Mouse (Mus musculus) brown adipose tissue, adult 24 weeks (tissue): ENCODE measurements around the gene Gtpbp10. TPM values are rescaled to one million over a fixed set of nuclear protein-coding genes. Genes with fewer than 3 reads are reported as not detected.

Experiments
- H3K27ac ChIP-seq: fragments of 200-500 bp; replicated peaks from 2 replicates; pipeline ENCODE4 v1.5.1; 2012; ENCODE audit warnings: low read depth, mild to moderate bottlenecking, low read length
- H3K4me1 ChIP-seq: fragments of 200-500 bp; 2 replicates; pipeline ENCODE4 v1.6.1; 2012; ENCODE audit warnings: low read length, mixed read lengths; ENCODE audit not compliant: control insufficient read depth, insufficient read depth, insufficient read length
- H3K4me3 ChIP-seq: fragments of 200-500 bp; 2 replicates; pipeline ENCODE4 v1.5.1; 2012; ENCODE audit warnings: low read depth, mild to moderate bottlenecking, low read length, moderate library complexity; ENCODE audit not compliant: insufficient read depth
- polyA plus RNA-seq: library from polyadenylated mRNA; stranded (reverse); fragments of >200 nt; gene quantifications from 2 replicates; pipeline ENCODE4 v1.2.4, GENCODE M21; 2012; ENCODE audit not compliant: missing spikeins, insufficient read depth, insufficient read length

Gtpbp10 gene
- polyA plus RNA-seq, 1 experiment, result 14.5 TPM

DNA sequence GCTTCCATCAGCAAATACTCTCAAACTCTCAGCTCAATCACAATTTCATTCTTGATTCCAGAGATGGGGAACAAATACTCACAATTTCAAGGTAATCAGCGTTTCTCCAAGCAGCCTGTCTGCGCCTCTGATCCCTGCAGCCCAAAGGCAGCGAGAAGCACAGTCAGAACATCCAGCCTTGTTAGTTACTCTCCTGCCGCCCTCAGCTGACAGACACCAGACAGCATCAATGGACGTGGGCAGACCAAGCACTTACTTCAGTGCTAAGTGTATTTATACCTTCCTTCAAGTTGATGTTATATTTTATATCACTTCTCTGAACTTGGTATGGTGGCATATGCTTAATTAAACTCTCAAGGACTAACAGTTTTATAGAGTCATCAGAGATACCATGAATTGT, 48.3 kb downstream of the Gtpbp10 start:
- Histone ChIP-seq H3K4me3 (no peak overlapping the region), H3K27ac (no peak overlapping the region), H3K4me1 (no peaks in the 10 kb centered on the region)

DNA sequence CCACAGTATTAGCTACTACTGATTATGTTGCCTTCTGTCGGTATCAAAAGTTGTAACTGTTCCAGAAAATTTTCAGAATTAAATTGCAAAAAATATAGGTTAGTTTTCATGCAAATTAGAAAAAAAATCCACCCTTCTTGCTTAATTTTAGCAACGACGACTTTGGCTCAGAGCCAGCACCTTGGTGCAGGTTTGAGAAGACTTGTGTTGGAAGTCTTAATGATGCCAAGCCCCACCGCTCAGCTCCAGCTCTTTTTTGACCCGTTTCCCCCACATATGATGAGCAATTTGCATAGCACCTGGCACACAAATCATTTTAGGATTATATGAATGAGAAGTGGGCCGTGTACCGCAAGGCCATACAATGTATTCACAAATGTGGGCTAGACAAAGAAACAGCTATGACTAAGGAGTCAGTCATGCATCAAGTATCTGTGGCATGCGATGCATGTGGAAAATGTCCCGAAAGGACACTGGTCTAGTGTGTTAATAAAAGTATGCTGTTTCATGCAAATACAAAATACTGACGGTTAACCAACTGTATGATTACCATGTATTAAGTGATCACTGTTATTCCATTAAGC, 48.9 kb downstream of the Gtpbp10 start:
- no peak overlapping the region for H3K4me3 ChIP-seq
- H3K4me1 ChIP-seq, result no peaks in the 10 kb centered on the region
- no peak overlapping the region for H3K27ac ChIP-seq

DNA sequence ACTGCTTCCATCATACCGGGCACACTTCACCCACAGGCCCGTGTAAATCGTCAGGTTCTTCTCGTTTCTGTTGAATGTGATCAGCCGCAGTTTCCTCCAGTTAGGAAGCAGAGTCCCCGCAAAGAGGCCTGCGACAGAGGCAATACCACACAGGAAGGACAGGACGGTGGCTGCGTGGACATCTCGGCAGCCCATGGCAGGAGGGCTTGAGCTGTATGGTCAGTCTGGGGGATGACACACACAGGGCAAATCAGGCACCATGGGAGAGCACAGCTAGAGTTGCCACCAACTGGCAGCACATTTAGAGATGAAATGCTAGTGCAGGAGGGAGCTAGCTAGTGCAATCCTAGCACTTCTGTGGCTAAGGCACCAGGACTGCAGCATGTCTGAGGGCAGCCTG, 51.1 kb downstream of the Gtpbp10 start:
- Histone ChIP-seq H3K4me1 (no peaks in the 10 kb centered on the region), H3K4me3 (no peak overlapping the region), H3K27ac (no peak overlapping the region)

DNA sequence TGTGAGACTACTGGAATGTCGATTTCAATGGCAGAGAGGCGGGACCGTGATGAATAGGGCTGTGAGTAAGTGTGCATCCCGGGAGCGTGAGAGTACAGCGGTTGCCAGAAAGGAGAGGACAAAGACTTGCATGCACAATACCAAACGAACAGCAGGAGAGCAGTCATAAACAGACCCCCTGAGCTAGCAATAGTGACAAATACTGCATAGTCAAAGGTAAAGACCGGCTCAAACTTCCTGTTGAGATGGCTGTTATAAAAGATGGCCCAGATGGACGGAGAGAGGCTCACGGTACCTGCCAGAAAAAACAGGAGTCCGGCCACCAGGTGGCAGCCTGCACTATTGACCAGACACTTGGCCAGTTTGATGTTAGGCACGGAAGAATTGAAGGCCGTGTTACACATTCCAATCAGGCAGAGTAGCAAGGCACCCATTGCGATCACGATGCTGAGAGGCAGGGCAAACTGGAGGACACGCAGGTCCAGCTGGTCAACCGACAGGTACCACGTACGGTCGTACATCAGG, 51.6 kb downstream of the Gtpbp10 start:
- H3K4me1 ChIP-seq, result no peaks in the 10 kb centered on the region
- H3K27ac ChIP-seq, result no peak overlapping the region
- H3K4me3 ChIP-seq, result no peak overlapping the region

DNA sequence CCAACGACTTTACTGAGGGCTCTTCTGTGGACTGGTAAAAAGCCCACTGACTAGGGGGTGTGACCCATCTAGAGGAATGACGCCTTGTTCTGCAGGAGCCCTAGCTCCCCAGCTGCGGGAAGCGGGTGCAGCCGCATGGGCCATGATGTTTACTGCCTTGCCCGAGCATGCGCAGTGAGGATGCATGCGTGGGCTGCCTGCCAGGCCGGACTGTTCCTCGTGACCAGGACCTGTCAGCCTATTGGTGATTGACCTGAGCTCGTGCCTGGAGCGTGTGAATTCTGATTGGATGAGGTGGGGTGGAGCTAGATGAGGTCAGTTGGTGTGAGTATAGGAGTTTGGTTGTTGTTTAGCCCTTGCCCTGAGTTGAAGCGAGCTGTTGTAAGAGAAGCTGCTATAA, 54.9 kb downstream of the Gtpbp10 start:
- Histone ChIP-seq H3K27ac (no peak overlapping the region), H3K4me1 (no peaks in the 10 kb centered on the region), H3K4me3 (no peak overlapping the region)

DNA sequence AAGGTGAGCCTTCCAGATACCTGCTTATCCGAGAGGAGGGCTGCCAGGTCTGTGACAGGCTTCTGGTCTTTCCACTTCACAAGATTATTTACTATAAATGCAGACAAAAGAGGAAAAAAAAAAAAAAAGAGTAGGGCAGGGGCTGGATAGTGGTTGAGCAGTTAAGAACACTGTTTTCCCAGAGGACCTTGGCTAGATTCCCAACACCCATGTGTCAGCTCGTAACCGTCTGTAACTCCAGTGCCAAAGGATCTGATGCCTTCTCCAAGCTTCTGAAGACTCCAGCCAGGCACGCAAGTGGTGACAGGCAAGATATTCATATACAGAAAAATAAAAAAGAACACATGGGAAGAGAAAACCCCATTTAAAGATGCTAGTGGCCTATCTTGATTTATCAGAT, 56.0 kb downstream of the Gtpbp10 start:
- H3K27ac ChIP-seq, result no peak overlapping the region
- H3K4me1 ChIP-seq, result no peaks in the 10 kb centered on the region
- H3K4me3 ChIP-seq, result no peak overlapping the region

DNA sequence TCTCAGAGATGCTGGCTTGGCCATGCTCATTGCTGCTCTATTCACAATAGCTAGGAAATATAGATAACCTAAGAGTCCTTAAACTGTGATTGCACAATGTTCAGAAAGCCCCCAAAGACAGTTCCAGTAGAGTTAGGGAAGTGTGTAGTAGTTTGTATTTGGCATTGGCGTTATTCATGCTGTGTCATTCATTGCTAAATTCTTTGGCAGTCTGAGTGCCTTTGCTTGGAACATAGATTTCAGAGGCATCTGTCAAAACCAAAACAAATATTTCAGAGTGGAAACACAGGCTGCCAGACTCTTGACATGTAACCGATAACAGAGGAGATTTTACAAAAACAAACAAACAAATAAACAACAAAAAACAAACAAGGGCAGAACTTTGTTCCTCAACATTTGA, 57.8 kb downstream of the Gtpbp10 start:
- H3K4me1 ChIP-seq, result no peaks in the 10 kb centered on the region
- no peak overlapping the region for H3K4me3 ChIP-seq
- no peak overlapping the region for H3K27ac ChIP-seq

DNA sequence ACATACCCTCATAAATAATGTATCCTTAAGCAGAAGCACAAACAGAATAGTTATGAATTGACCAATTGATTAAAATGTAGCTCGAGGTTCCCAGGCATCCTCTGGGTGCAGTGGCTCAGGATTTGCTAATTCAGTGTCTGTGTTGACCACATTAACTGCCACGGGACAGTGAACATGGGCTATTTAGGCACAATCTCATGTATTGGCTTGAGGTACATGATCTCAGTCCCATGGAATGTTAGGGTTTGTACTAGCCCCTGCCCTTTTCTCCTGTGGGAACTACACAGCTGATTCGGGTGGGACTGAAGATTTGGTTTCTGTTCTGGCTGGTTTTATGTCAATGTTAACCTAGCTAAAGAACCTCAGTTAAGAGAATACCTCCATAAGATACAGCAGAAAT, 62.9 kb downstream of the Gtpbp10 start:
- Histone ChIP-seq H3K4me1 (no peaks in the 10 kb centered on the region), H3K27ac (no peak overlapping the region), H3K4me3 (no peak overlapping the region)

DNA sequence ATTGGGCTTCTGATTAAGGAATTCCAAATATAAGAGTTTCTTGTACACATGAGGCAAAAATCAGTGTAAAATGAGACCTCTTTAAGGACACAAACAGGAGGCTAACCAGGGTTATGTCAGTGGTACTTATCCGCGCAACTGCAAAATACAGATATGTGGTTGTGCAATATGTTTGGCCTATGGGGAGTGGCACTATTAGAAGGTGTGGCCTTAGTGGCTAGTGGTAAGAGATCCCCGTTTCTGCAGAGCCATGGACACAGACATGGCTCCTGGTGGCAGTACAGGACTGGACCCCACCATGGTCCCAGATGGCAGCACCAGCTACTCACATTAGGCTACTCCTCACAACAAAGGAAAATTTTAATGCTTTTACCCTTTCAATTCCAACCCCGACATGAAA, 64.3 kb downstream of the Gtpbp10 start:
- Histone ChIP-seq H3K27ac (no peak overlapping the region), H3K4me3 (no peak overlapping the region), H3K4me1 (no peaks in the 10 kb centered on the region)

DNA sequence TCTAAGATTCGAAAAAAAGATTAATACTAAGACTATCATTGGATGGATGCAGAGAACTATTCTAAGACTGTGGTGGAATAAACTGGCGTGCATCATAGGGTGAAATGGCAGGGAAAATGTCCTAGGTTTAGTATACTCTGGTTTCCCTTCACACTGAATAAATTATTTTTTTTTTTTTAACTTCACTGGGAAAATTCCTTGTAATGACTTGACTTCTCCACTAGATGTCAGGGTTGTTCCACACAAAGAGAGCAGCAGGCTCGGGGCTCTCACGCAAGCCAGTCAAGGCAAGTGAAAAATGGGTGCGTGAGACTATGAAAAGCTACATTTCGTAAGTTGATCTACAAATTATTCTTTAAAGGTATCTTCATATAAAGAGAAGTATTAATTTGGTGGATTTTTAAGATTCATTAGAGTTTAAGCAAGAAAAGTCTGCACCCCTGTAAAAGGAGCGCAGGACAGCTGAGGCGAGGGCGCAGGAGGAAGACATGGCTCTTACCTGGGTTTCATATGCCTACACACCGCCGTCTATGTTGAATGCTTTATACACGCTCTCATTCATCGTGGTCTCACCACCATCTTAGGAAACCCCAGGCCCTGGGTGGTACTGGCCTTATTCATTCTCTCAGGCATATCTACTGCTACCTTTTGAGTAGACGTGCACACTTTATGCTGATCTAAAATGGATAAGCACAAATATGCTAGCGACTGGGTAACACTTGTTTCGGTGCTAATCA, 64.9 kb downstream of the Gtpbp10 start:
- H3K27ac ChIP-seq, result no peak overlapping the region
- no peak overlapping the region for H3K4me3 ChIP-seq
- no peaks in the 10 kb centered on the region for H3K4me1 ChIP-seq

DNA sequence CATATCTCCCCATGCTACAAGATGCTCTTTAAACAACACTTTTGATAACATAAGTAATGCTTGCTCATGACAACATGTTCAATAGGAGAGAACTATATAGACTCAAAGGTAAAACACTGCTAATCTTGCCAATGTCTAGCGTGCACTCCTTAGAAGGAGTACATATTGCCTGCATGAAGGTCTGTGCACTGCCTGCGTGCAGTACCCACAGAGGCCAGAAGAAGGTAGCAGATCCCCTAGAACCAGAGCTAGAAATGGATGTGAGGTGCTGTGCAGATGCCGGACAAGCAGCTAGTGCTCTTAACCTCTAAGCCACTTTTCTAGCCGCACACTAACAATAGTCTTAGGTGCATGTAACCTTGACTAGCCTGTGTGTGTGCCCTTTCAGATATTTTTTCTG, 67.2 kb downstream of the Gtpbp10 start:
- H3K27ac ChIP-seq, result no peak overlapping the region
- no peak overlapping the region for H3K4me3 ChIP-seq
- no peaks in the 10 kb centered on the region for H3K4me1 ChIP-seq

Other genes starting within 250 kb of the Gtpbp10 start
- gene Cdk14, start 139.2 kb downstream of the Gtpbp10 start, polyA plus RNA-seq, result 9.9 and 10.1 TPM in 2 replicates
- not detected in 2 replicates for gene 1700015F17Rik, start 80.4 kb downstream of the Gtpbp10 start, polyA plus RNA-seq
- 17.0 and 20.7 TPM in 2 replicates for gene Cldn12, start 44.6 kb downstream of the Gtpbp10 start, polyA plus RNA-seq
- gene Gm8773, start 14.3 kb upstream of the Gtpbp10 start, polyA plus RNA-seq, result not detected in 2 replicates
- gene Cfap69, start 104.7 kb upstream of the Gtpbp10 start, polyA plus RNA-seq, result 1.5 TPM in 1 of 2 replicates, not detected in the other
- gene Steap2, start 135.0 kb upstream of the Gtpbp10 start, polyA plus RNA-seq, result 0.12 and 0.38 TPM in 2 replicates
- gene Steap1, start 189.8 kb upstream of the Gtpbp10 start, polyA plus RNA-seq, result 0.92 TPM in 1 of 2 replicates, not detected in the other